Mouse (Mus musculus) spleen, adult 2 months (tissue): ENCODE results near the gene Ubap1.

ENCODE experiments used
- CTCF ChIP-seq: fragments of 200-500 bp; IDR thresholded peaks from 2 replicates; pipeline ENCODE4 v1.5.1; 2011; ENCODE audit warnings: mild to moderate bottlenecking, inconsistent platforms; ENCODE audit not compliant: insufficient read depth, insufficient read length, insufficient replicate concordance; ENCODE audit errors: extremely low read depth
- POLR2A ChIP-seq: fragments of 200-500 bp; IDR thresholded peaks from 2 replicates; pipeline ENCODE4 v1.6.1; 2011; ENCODE audit warnings: low read depth, low read length, inconsistent platforms

DNA sequence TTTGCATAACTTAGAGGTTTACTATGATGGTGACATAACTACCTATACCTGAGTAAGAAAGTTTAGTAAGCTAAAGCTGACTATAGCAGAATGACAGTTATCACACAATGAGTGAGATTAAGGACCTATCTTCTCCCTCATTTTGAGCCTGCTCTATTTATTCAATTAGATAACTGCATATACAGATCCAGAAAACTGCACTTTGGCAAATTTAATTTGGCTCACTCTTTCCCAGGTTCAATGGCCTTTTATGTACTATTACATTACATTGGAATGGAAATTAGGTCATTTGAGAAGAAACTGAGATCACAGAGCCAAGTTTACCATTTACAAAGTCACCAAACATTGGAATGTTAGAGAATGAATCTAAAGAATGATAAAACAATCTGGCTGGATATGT lies 68.2 kb downstream of the Ubap1 start:
- TF ChIP-seq CTCF (no peak), POLR2A (no peak)
